Mouse (Mus musculus): Measurements from ENCODE around the gene Susd3.

Gene Susd3

DNA sequence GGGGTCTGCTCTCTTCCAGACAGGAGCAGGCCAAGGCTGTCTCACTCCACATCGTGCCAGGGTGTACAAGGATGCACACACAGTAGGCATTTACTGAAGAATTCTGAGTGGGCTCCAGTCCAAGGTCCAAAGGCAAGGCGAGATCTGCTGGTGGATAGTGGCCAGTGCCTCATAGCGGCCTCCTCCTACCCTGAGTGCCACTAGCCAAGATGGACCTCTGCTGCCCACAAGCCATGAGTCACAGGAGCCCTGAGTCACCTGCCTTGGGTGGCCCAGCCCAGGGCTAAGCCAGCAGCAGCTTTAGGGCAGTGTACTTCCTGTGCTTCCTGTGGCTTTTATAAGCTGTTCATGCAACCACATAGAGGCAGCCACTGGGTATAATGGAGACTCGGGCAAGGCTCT, 35.0 kb downstream of the Susd3 start:
- in situ Hi-C loops (cut with MboI, MseI): loop anchor here (5.0 kb wide), 1 partner anchor 251 kb away; no protein-coding TSS in a partner anchor

DNA sequence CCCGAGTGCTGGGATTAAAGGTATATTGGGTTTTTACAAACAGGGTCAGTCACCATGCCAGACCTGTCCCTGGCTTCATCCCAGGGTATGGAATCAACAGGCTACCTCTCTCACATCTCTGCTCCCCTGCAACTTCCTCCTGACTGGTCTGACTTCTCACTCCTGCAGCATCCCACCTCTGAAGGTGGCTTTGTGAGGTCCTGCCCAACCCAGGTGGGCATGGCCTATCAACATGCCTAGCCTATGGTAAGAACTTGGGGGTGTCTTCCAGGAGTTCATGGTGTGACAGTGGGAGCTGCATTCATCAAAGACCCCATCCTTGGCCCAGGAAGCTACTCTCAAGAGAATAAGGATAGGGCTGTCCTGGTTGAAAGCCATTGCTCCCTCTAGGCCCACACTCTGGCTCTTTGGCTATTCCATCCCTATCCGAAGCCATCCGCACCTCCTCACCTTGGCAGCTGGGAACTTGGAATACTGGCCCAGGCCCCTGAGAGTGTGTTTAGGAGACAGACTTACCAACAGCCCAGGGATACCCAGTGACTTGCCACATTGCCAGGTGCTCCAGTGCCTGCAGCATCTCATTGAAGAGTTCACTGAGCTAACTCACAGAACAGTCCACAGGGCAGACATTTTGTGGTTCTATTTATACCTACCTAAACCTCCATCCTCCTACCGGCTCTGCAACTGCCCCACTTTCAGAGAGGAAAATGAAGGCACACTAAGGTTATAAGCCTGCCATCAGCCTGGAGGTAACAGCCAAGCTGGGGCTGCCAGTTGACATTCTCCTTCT, 35.6 kb downstream of the Susd3 start:
- in situ Hi-C loops (cut with MboI, MseI): loop anchor here (5.0 kb wide), 1 partner anchor 251 kb away; no protein-coding TSS in a partner anchor

DNA sequence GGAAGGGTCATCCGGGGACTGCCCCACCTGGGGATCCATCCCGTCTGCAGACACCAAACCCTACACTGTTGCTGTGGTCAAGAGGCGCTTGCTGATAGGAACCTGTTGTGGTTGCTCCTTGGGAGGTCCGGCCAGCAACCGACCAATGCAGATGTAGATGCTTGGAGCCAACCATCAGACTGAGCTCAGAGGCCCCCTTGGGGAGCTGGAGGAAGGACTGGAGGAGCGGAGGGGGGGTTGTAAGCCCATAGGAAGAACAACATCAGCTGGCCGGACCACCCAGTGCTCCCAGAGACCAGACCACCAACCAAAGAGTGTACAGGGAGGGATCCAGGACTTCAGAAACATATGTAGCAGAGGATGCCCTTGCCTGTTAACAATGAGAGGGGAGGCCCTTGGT, 39.2 kb downstream of the Susd3 start:
- in situ Hi-C loops (cut with MboI, MseI): no loop called here

DNA sequence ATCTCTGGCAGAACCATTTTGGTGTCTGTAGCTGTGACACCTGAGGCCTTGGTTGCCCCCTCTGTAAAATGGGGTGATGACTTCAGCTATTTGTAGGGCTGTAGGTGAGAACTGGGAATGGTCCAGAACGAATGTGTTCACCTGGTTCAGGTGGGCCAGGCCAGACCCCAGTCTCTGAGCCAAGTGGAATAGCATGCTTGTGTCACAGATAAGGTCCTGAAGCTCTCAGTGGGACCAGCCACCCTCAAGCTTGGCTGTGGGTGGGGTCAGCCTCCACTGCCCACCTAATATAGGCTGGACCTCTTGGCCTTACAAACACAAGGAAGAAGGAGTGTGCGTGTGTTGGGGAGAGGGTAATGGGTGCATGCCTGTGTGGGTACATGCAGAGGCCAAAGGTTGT, 42.2 kb downstream of the Susd3 start:
- in situ Hi-C loops (cut with MboI, MseI): no loop called here

DNA sequence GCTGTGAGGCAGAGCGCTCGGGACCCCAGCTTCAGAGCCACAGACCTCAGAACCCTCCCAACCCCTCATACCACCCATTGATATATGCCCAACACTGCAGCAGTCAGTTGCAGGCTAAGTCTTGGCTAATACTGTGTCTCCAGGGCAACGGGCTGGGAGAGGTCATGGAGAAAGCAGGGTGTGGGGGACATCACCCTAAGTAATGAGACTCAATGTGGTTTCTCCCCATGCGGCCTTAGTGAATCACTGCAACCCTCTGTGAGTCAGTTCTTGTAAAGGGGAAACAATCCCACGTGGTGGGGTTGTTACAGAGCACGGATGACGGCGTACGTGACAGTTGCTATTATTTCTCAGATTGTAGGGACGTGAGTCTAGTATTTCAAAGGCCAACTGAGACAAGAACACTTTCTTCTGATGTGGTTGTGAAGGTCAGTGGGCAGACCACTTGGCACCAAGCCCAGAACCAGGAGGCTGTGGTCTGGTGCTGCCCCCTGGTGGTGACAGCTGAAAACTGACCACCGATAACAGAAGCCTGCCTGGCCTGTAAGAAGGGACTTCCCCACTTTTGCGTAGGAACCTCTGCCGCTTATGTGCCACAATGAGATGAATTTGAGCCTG, 43.0 kb downstream of the Susd3 start:
- in situ Hi-C loops (cut with MboI, MseI): no loop called here

DNA sequence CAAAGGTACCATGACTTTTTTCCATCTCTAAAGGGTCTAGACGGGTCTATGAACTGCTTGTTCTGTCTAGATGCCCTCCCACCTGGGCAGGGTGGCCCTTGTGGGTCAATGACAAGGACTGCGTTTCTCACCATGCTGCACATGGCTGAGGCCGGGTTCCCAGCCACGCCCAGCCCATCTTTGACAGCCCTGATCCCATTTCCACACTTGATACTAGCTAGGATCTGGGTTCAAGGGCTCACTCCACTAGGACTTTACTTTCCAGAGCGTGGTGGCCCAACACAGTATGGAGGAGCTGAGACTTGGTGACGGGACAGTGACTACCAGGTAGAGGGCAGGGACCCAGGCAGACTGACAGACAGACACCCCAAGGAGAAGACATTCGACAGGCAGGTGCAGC, 46.0 kb downstream of the Susd3 start:
- in situ Hi-C loops (cut with MboI, MseI): no loop called here

DNA sequence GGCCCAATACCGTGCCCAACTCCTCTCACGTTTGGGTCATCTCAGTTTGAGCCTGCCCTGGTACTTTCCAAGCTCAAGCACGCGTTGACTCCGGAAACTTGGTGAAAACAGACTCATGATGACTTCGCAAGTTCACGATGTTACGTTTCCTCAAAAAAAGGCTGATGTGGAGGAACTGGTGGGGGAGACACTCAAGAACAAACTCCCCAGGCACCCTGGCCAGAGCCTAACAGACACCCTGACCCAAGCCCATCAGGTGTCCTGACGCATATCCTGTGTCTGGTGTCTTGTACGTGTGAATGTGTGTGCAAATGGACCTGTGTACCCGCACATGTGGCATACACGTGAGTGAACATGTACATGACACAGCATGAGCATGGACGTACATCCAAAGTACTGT, 47.8 kb downstream of the Susd3 start:
- in situ Hi-C loops (cut with MboI, MseI): no loop called here

DNA sequence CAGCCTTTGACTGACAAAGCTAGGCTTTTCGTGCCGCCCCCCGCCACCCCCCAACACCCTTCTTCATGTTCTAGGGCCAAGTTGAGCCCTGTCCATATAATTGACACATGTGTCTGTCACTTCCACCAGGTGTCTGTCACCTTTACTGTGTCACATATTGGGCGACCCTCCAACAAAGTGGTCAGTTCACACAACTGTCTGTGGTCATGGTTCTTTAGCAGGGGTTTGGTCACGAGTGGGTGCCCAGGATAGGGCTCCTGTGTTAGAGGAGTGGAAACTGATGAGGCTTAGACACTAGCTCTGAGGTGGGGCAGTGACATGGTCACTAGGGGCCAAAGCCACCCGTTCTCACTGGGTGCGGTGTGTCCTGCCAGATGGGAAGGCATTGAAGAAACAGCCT, 48.6 kb downstream of the Susd3 start:
- in situ Hi-C loops (cut with MboI, MseI): loop anchor here (10.0 kb wide), 1 partner anchor 1985 kb away; no protein-coding TSS in a partner anchor

DNA sequence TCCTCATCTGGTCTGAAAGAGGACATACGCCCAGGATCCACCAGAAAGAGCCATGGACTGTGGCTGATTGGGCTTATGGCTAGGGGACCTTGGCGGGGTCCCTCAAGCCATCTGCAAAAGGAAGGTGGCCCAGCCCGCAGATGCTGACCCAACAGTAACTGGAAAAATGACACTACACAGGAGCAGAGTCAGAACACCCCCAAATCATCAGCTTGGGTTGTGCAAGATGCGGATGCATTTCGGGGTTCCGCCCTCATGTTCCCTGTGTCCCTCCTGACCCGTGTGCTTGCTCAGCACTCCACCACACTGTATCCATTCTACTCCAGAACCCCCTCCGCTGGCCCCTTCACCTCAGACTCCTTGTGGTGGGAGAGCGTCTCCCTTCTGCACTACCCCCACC, 49.8 kb downstream of the Susd3 start:
- in situ Hi-C loops (cut with MboI, MseI): loop anchor here (10.0 kb wide), 1 partner anchor 1986 kb away; no protein-coding TSS in a partner anchor

DNA sequence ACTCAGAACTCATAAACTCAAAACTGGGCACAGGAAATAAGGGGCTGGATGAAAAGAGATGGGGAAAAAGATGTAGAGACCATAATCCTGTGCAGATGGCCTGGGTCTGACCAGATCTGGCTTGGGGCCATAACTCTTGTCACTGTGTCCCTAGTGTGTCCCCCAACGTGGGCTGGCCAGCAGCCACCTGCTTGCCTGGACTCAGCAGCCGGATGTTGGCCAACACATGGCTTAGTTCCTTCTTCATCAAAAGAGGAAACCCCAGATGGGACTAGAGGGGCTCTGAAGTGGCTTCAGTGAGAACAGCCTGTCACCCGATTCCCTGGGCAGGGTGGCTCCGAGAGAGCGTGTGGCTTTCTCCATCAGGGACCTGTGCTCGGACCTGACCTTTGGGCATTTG, 51.7 kb downstream of the Susd3 start:
- in situ Hi-C loops (cut with MboI, MseI): loop anchor here (10.0 kb wide), 1 partner anchor 1988 kb away; no protein-coding TSS in a partner anchor

DNA sequence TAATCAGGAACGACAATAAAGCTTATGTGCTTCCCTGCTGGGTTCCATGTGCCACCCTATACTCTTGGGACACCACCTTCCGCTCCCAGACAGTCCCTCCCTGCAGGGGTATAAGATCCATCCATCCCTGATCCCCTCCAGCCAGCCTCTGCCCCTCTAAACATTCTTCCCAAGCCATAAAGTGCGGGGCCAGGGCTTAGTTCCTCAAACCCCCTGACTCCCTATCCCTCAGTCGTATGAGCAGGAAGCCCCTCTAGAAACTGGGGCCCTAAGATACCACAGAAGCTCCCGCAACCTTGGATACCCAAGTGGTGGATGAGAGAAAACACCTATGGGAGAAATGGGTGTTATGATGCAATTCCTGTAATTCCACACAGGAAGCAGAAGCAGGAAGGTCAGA, 52.3 kb downstream of the Susd3 start:
- in situ Hi-C loops (cut with MboI, MseI): loop anchor here (10.0 kb wide), 1 partner anchor 1989 kb away; no protein-coding TSS in a partner anchor

DNA sequence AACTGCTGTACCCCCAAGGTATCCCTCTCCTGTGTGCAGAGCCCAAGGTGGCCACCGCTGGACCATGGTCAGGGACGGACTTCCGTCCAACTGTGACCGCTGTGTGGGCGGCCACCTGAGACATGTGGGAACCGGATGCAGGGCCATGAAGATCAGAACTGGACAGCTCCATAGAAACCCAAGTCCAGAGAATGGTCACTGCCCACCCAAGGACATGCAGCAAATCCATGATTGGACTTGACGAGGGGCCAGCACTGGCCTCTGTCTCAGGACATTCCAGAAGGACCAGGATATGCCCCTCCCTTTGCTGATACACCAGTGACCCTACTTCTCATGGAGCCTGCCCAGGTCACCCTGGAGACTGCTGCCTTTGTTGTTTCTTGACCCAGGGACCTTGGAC, 52.9 kb downstream of the Susd3 start:
- in situ Hi-C loops (cut with MboI, MseI): loop anchor here (10.0 kb wide), 1 partner anchor 1989 kb away; no protein-coding TSS in a partner anchor

DNA sequence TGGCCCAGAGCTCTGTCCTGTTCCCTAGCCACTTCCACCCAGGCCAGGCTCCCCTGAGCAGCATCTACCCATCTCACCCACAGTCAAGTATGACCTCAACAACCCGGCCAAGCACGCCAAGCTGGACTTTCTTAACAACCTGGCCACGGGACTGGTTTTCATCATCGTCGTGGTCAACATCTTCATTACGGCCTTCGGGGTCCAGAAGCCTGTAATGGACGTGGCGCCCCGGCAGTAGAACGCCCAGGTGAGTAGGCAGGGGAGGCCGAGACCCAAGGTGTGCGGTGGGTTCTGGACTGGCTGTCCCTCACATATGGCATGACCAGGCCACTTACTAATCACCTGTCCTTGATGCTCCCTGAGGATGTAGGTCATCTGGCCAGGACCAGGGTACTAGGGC, 53.7 kb downstream of the Susd3 start:
- in situ Hi-C loops (cut with MboI, MseI): loop anchor here (10.0 kb wide), 1 partner anchor 1990 kb away; no protein-coding TSS in a partner anchor

DNA sequence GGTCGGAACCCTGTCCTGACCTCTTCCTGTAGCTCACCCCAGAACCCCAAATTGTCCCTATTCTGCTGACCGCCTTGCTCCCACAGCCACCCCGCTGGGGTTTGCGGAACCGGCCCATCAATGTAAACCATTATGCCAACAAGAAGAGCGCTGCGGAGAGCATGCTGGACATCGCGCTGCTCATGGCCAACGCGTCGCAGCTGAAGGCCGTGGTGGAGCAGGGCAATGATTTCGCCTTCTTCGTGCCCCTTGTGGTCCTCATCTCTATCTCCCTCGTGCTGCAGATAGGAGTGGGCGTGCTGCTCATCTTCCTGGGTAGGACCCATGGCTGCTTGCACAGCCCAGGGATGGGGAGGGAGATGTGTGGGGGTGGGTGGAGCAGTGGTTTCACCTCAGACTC, 54.9 kb downstream of the Susd3 start:
- in situ Hi-C loops (cut with MboI, MseI): loop anchor here (10.0 kb wide), 1 partner anchor 1991 kb away; no protein-coding TSS in a partner anchor

DNA sequence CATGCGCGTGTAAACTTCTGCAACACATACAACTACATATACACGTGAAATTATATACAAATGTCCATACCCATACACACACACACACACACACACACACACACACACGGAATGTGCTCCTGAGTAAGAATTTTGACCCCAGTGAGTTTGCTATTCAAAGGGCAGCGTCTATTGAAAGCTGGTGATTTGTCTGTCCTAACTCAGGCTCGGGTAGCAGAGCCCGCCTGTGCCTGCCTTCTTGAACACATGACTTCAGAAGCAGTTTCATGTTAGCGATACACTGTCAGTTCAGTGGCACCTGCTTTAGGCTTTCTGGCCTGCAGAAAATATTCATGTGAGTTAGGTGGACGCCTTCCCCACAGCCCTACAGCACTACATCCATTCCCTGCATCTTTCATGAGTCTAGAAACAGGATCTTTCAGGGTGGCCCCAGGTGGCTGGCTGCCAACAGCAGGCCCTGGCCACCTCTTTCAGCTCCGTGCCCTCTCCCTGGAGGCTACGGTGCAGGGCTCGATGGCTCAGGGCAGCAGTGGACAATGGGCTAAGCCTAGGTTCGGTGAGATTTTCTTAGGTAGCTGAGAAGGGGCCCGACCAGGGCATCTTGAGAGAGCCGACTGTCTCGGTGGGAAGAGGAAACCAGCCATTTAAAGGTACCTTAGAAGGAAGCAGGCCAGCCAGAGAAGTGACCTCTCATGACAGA, 56.2 kb downstream of the Susd3 start:
- in situ Hi-C loops (cut with MboI, MseI): loop anchor here (10.0 kb wide), 1 partner anchor 1992 kb away; no protein-coding TSS in a partner anchor

DNA sequence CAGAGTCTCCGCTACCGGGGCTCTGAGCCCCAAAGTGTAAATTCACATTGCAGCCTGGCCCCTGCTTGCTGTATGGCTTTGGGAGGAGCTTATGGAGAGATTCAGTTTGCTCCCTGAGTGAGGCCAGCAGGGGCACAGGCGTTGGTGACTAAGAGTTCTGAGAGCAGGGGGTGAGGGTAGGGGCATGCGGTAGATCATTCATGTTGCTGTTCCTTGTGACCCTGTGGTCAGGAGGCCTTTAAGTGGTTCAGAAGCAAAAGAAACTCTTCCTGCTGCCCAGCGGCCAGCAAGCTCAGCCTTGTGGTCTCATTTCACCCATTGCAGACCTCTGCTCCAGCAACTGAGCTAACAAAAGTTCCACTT, 56.9 kb downstream of the Susd3 start:
- in situ Hi-C loops (cut with MboI, MseI): loop anchor here (10.0 kb wide), 1 partner anchor 1993 kb away; no protein-coding TSS in a partner anchor

DNA sequence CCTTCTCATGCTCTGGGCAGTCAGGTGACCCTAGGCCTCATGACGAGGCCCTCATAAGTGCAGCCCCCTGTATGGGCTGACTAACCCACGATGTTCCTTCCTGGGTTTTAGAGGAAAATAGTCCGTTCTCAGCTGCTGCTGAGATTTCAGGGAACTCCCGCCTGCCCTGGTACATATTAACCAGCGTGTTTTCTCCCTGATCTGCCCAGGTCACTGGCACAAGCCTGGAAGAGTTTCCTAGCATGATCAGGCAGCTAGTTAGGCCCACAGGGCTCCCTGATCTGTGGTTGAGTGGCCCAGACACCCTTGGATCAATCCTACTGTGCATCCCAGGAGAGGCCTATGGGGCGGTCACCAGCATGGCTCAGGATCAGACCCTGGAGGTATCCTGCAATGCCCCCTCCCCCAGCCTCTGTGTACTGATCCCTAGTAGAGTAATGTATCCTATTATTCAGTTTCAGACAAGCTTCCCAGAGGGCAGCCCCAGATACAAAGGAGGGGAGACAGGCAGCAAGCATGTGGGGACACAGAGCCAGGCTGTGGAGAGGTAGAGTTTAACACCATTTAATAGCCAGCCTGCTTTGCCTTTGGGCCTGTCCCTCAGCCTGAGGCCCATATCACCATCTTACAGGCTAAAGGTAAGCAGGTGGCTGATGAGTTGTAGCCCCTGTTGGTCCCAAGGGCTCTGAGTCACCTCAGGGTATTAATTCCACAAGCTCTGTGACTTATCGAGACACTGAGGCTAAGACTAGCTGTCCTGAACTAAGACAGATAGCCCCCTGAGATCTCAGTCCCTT, 57.4 kb downstream of the Susd3 start:
- in situ Hi-C loops (cut with MboI, MseI): loop anchor here (10.0 kb wide), 1 partner anchor 1994 kb away; no protein-coding TSS in a partner anchor

DNA sequence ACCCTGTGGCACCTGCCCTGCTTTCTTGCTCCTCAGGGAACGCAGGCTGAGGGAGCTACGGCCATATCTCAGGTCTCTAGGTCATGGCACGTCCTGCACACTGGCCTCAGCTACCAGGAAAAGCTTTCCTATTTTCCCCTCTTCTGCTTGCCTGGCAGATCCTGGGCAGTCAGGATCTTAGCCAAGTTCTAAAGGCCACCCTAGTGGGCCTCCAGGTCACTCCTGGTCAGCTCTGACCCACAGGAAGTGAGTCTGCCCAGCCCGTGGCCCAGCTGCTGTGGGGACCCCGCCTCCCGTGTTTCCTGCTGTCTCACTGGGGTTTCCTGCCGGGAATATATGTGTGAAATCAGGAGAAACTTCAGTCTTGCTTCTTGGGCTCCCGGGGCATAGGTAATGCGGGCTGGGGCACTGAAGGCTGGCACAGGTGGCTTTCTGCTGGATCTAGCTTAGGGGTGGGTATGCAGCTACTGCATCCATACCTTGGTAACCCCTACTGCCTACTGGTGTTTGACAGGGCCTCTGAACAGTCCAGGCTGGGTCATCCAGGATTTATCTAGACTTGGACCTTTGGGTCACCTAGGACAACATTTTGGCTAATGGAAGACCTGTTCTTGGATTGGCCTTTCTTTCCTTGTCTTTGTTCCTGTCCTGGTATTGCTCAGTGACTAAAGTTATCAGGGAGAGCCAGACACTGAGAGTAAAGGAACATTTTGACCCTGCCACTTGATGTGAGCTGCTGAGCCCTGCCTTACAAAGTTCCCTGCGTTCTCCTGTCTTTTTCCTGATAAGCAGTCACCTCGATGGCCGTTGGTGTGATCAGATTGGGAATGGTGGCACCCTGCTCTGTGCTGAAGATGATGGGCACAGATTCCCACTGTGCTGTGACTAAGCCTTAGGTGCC, 58.3 kb downstream of the Susd3 start:
- in situ Hi-C loops (cut with MboI, MseI): loop anchor here (10.0 kb wide), 1 partner anchor 1995 kb away; no protein-coding TSS in a partner anchor

DNA sequence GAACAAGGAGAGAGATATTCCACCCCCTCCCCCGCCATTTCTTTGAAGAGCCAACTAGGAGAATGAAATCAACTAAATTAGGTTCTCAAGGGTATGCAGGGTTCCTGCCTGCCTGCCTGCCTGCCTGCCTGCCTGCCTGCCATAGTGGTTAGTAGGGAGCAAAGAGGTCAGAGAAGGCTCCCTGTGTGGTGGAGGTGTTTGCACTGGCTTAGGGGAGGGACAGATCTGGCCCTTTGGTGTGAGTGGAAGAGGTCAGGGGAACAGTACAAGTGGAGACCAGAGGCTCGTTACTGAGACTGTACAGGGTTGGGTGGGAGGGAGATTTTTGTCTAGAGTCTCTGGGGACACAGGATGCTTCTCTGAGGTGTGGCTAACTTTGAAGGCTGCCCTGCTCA, 59.5 kb downstream of the Susd3 start:
- in situ Hi-C loops (cut with MboI, MseI): no loop called here
